Mouse (Mus musculus): Measurements from ENCODE around the gene Dkk1. TPM values are rescaled to one million over a fixed set of nuclear protein-coding genes. Genes with fewer than 3 reads are reported as not detected.
"Not testable (repeated sequence)": the region's sequence is repeated elsewhere in the genome, so short reads cannot be mapped to it uniquely, and the experiment has no call there.

Gene Dkk1
- 33.5 and 38.0 TPM in 2 replicates for polyA plus RNA-seq (2015; fragmentation: Nextera tagmentation; extraction: Ambion mirVana)

DNA sequence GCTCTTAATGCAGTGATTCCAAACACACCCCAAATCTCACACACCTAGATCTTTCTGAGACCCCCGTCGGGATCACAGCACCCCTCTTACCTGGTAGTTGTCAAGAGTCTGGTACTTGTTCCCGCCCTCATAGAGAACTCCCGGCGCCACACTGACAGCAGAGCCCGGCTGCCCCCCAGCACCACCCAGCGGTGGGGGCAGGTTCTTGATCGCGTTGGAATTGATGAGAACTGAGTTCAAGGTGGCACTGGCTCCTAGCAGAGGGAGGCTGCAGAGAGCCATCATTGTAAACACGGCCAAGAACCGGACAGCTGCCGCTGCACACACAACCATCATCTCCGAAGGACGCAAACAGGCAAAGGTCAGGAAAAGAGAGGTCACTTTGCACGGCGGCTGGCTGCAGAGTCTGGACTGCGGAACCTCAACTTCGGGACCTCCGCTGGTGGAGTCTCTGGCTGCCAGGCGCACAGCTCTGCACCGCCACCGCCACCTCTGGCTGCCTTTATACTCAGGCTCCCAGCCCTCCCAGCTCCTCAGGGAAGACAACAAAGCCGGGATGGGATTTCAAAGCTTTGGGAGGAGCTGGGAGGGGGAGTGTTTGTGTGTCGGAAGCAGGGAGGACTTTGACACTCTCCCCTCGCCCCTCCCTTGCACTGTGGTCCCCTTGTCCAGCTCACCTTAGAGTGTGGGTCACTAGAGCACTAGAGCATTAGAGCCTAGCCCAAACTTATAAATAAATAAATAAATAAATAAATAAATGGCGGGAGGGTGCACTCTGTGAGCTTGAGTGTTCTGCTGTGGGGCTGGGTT lies at the start of gene Dkk1:
TSS of gene Dkk1 (minus strand) at position 622 of the 810 bp plus-strand sequence.
- Histone ChIP-seq H3K36me3 (no peaks in the 10 kb centered on the region), H3K4me3 (replicated peaks) (peak within 1 kb of the TSS; percentile 53), H3K9ac (peak within 1 kb of the TSS; percentile 55; the same call in 1 of the 2 replicates), H3K27ac (0 out of 2 replicates have a peak within 1 kb of the TSS, but pooled peaks have one; percentile 37), H3K4me1 (peaks cover 22% of the 10 kb centered on the region), H3K27me3 (peaks cover 66% of the 10 kb centered on the region), H3K9me3 (replicated peaks) (no peaks in the 10 kb centered on the region), H3K4me2 (peak within 1 kb of the TSS; percentile 83)
- under 1% methylated on average over 26 of the region's 26 CpGs for whole genome bisulfite sequencing
- peak; percentile 92 for ATAC-seq (replicated peaks; ENCODE audit: low FRiP score)

DNA sequence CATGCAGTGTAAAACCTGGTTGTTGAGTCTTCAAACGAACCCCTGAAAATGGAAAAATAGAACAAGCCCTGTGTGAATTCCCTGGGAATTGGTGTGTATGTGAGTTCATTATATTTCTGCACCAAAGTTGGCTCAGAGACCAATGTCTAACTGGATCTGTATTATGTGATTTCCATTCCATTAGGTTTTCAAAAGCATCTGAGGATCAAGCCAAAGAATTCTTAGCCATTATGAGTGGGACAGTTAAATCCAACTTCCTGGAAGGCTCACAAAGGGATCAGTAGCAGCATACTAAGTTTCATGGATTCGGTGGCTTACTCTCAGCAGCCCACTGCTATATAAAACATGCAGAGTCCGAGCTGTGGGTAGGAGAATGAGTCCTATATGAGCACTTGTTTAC lies 36.9 kb upstream of the Dkk1 start:
- ATAC-seq (replicated peaks; ENCODE audit: low FRiP score): no peak

DNA sequence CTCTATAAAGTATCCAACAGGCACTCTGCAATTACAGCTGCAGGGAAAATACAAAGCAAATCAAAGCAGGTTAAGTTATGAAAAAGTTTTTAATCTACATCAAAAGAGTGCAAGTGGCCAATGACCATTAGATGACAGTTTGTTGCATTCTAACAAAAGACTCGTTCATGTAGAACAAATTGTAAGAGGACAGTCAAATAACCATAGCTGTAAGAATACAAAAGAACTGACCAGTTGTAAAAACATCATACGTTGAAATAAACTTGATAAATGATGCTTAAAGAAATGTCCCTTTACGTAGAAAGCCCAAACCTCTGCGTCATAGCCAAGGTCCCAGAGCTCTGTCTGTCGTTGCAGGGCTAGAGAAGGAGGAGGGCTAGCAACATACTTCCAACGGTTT lies 15.1 kb upstream of the Dkk1 start:
- Histone ChIP-seq H3K27ac (no peak overlapping the region), H3K9me3 (replicated peaks) (0 out of 2 replicates have a peak, but pooled peaks cover 4% of the 10 kb centered on the region), H3K4me3 (replicated peaks) (no peak overlapping the region), H3K36me3 (no peaks in the 10 kb centered on the region), H3K27me3 (no peaks in the 10 kb centered on the region), H3K4me1 (no peaks in the 10 kb centered on the region), H3K9ac (no peak overlapping the region), H3K4me2 (no peak overlapping the region)
- WGBS: 69% methylated on average over 6 of the region's 6 CpGs
- ATAC-seq (replicated peaks; ENCODE audit: low FRiP score): no peak

More for the DNA sequence above, 36.9 kb upstream of the Dkk1 start:
- Histone ChIP-seq H3K9me3 (replicated peaks) (no peaks in the 10 kb centered on the region), H3K4me1 (no peaks in the 10 kb centered on the region), H3K4me2 (no peak overlapping the region), H3K4me3 (replicated peaks) (no peak overlapping the region), H3K9ac (no peak overlapping the region), H3K27me3 (no peaks in the 10 kb centered on the region), H3K27ac (no peak overlapping the region), H3K36me3 (no peaks in the 10 kb centered on the region)
- WGBS: 81% methylated on average over 3 of the region's 3 CpGs

DNA sequence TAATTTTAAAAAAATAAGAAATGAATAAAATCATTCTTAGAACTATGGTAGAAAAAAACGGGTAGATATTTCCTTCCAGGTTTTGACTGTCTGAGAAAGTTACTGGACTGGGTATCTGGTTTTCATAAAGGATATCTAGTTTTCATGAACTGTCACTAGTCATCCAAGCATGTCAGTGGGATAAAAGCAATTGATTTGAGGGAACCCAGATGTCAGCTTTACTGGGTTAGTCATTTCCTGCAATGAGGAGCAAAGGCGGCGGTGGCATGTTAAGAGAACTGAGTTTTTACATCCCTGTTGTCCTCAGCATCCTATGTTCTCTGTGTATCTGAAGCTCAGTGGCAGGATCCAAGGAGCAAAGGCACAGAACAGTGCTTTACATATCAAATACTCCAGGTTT lies 14.4 kb upstream of the Dkk1 start:
- Histone ChIP-seq H3K4me3 (replicated peaks) (no peak overlapping the region), H3K4me1 (no peaks in the 10 kb centered on the region), H3K36me3 (no peaks in the 10 kb centered on the region), H3K27me3 (no peaks in the 10 kb centered on the region), H3K9ac (no peak overlapping the region), H3K27ac (no peak overlapping the region), H3K4me2 (no peak overlapping the region), H3K9me3 (replicated peaks) (0 out of 2 replicates have a peak, but pooled peaks cover 4% of the 10 kb centered on the region)
- no peak for ATAC-seq (replicated peaks; ENCODE audit: low FRiP score)
- WGBS: 84% methylated on average over 3 of the region's 3 CpGs

DNA sequence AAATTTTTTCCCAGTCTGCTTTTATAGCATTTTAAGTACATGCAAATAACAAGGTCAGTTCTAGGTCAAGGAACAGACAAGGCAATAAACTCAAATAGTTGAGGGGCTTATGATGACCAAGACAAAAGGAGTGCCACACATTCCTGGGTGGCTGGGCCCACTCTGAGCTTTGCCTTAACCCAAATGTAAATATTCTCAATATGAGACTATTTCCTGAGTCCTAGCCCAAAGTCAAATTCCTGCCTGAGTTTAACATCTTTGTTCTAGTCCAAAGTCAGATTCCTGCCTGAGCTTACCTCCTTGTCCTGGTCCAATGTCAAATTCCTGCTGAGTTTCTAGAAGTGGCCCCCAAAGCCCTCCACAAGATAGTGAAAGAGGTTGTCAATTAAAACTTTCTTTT lies 8.6 kb upstream of the Dkk1 start:
- Histone ChIP-seq H3K4me2 (no peak overlapping the region), H3K27me3 (peaks cover 6% of the 10 kb centered on the region; the same call in 1 of the 2 replicates), H3K9ac (no peak overlapping the region), H3K36me3 (no peaks in the 10 kb centered on the region), H3K4me3 (replicated peaks) (no peak overlapping the region), H3K9me3 (replicated peaks) (0 out of 2 replicates have a peak, but pooled peaks cover 4% of the 10 kb centered on the region), H3K4me1 (peaks cover 3% of the 10 kb centered on the region; the same call in 1 of the 2 replicates), H3K27ac (no peak overlapping the region)
- ATAC-seq (replicated peaks; ENCODE audit: low FRiP score): no peak

DNA sequence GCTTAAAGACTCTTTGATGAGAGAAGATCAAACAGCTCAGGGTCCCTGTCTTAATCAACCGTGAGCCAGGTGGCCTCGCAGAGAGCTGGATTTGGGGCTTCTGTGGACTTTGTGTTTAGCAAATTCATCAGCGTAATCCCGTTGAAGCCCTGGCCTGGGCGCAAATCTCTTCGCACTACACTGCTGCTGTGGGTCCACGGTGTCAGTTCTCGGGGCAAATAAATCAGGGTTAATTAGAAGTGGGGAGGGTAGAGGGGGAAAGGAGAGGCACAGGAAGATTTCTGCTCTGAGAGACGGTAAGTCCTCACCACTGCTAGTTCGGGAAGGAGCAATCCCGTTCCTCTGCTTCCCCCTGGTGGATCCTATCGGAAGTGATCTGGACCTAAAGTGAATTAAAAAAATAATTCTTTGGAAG lies 5.0 kb upstream of the Dkk1 start:
- Histone ChIP-seq H3K27ac (no peak overlapping the region), H3K27me3 (peaks cover 31% of the 10 kb centered on the region), H3K4me2 (peak overlapping the region; percentile 60), H3K9me3 (replicated peaks) (no peaks in the 10 kb centered on the region), H3K36me3 (no peaks in the 10 kb centered on the region), H3K4me3 (replicated peaks) (peak overlapping the region; percentile 29), H3K4me1 (peaks cover 10% of the 10 kb centered on the region), H3K9ac (peak overlapping the region; percentile 8; the same call in 1 of the 2 replicates)
- ATAC-seq (replicated peaks; ENCODE audit: low FRiP score): peak; percentile 78; the same call in 1 of the 2 replicates
- 3% methylated on average over 12 of the region's 12 CpGs for WGBS

DNA sequence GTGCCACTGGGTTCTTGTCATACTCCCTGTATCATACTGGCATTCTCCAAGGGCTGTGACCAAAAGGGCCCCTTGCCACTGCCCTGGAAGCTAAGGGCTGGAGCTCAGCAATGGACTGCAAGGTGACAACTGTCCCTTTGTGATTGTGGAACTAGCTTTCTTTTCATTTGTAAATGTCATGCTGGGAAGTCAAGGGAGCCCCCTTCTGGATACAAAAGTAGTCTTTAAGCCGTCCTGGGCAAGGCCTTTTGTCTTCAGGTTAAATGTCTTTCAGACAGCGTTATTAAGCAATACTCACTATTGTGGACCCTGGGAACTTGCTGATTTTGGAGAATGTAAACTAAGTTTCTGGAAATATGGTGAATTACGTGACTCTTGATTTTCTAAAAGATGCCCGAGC lies 4.3 kb upstream of the Dkk1 start:
- Histone ChIP-seq H3K4me2 (no peak overlapping the region), H3K4me1 (peaks cover 17% of the 10 kb centered on the region), H3K27me3 (peaks cover 37% of the 10 kb centered on the region), H3K27ac (no peak overlapping the region), H3K4me3 (replicated peaks) (no peak overlapping the region), H3K9ac (no peak overlapping the region), H3K36me3 (no peaks in the 10 kb centered on the region), H3K9me3 (replicated peaks) (no peaks in the 10 kb centered on the region)
- 20% methylated on average over 4 of the region's 4 CpGs for WGBS
- ATAC-seq (replicated peaks; ENCODE audit: low FRiP score): no peak

DNA sequence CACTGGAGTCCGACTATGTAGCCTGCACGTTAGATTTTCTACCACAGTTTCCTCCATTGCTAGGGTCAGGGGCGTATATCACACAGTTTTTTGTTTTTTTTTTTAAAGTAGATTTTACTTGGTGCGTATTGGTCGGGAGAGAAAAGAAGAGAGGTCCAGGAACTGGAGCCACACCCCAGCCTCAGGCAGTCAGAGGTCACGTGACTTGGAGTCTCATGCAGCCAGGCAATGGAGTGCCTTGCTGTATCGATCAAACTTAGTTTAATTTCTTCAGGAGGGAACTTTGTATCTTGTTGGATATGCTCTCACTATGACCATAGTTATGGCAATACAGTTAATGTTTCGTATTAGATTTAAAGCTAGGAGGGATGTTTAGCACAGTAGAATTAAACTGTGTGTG lies 2.8 kb upstream of the Dkk1 start:
- 71% methylated on average over 8 of the region's 8 CpGs for WGBS
- Histone ChIP-seq H3K9ac (no peak overlapping the region), H3K4me2 (no peak overlapping the region), H3K27ac (no peak overlapping the region), H3K9me3 (replicated peaks) (no peaks in the 10 kb centered on the region), H3K36me3 (no peaks in the 10 kb centered on the region), H3K4me1 (peaks cover 23% of the 10 kb centered on the region), H3K27me3 (peaks cover 52% of the 10 kb centered on the region), H3K4me3 (replicated peaks) (no peak overlapping the region)
- ATAC-seq (replicated peaks; ENCODE audit: low FRiP score): no peak

DNA sequence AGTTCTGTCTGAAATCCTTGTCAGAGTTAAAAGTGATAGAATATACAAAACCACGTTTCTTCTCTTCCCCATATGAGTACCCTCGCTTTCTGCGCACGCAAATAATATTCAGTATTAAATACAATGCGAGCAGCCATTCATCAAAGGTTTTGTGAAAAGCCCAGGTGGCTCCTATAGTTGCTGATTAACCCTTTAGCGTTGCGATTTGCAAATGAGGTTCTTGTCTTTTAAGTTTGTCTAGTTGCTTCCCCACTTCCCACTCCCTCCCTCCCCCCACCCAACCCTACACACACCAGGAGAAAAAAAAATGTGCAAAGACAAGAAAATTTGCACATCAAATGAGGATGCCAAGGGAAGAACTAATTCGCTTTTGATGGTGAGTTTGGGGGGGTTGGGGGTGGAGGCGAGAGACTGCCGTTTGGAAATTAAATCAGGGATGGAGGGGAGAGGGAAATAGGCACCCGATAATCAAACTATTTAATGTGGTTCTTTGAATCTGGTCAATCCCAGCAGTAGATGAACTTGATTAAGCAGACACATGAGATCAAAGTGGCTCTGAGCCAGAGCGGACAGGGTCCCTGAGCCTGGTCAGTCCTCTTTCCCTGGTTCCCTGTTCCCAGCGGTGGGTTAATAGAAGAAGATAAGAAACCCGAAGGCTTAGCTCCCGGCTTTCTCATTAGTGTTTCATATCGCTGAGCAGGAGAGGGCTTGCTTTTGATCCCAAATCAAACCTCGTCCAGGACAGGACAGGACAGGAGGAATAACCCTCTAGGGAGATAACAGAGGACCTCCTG lies 586 bp upstream of the Dkk1 start:
- H3K4me2 ChIP-seq: peak overlapping the region; percentile 83
- H3K27me3 ChIP-seq: peaks cover 65% of the 10 kb centered on the region
- H3K9ac ChIP-seq: no peak overlapping the region
- H3K27ac ChIP-seq: no peak overlapping the region
- H3K36me3 ChIP-seq: no peaks in the 10 kb centered on the region
- 2% methylated on average over 17 of the region's 17 CpGs for WGBS
- peaks cover 23% of the 10 kb centered on the region for H3K4me1 ChIP-seq
- peak overlapping the region; percentile 53 for H3K4me3 ChIP-seq (replicated peaks)
- no peak for ATAC-seq (replicated peaks; ENCODE audit: low FRiP score)
- no peaks in the 10 kb centered on the region for H3K9me3 ChIP-seq (replicated peaks)

DNA sequence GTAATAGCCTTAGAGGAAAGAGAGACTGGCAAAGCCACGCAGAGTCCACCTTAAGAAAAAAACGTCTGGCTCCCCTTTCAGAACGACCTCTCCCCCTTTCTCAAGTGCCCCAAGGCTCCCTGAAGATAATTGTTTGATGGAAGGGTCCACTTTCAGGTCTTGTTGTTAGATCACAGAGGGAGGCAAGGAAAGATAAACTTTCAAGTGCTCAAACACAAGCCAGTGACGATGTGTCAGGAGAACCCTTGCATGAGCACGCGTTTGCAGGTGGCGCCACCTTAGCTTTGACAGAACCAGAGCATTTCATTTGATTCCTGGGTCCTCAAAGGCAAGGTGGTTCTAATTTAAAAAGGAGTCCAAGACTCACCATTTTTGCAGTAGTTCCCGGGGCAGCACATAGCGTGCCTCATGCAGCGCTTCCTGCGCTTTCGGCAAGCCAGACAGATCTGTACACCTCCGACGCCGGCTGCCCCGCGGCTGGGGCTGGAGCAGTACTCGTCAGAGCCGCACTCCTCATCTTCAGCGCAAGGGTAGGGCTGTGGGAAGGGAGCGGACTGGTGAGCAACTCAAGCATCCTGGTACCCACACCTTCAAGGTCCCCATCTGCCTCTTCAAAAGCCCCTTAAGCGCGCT lies 938 bp downstream of the Dkk1 start:
- under 1% methylated on average over 23 of the region's 23 CpGs for WGBS
- peak; percentile 41; the same call in 1 of the 2 replicates for ATAC-seq (replicated peaks; ENCODE audit: low FRiP score)
- Histone ChIP-seq H3K9ac (peak overlapping the region; percentile 55; the same call in 1 of the 2 replicates), H3K4me1 (peaks cover 20% of the 10 kb centered on the region), H3K36me3 (no peaks in the 10 kb centered on the region), H3K27me3 (peaks cover 63% of the 10 kb centered on the region), H3K27ac (0 out of 2 replicates have a peak overlapping the region, but pooled peaks have one; percentile 37), H3K9me3 (replicated peaks) (no peaks in the 10 kb centered on the region), H3K4me3 (replicated peaks) (peak overlapping the region; percentile 53), H3K4me2 (peak overlapping the region; percentile 83)

DNA sequence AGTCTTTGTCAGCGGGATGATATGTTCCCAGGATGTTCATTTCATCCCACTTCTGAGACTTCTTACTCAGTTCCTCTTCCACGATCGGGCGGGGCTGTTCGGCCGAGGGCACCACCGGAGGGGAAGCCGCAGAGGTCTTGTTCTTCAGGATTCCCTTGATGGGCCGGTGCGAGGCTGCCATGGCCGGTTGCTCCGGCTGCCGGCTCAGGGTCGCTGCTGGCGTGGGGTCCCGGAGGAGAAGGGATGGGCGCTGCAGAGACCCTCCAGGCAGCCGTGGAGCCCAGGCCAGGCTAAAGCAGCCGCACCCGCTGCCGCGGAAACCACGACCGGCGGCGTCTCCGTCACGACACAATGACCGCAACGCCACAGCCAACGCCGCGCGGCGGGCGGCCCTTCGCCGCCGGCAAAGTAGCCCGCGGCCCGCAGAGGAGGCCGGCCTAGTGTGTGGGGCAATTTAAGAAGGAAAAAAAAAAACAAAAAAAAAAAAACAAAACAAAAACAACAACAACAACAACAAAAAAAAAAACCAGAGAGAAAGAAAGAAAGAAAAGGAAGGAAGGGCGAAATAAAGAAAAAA lies 10.0 kb downstream of the Dkk1 start:
- peak overlapping the region; percentile 39; the same call in 1 of the 2 replicates for H3K9ac ChIP-seq
- H3K27ac ChIP-seq; H3K36me3 ChIP-seq; H3K9me3 ChIP-seq (replicated peaks); H3K4me1 ChIP-seq; ATAC-seq (replicated peaks; ENCODE audit: low FRiP score): not testable (repeated sequence)
- peak overlapping the region; percentile 77 for H3K4me2 ChIP-seq
- peaks cover 21% of the 10 kb centered on the region for H3K27me3 ChIP-seq
- WGBS: 2% methylated on average over 44 of the region's 44 CpGs
- peak overlapping the region; percentile 49 for H3K4me3 ChIP-seq (replicated peaks)

Measured in kidney, embryonic 15.5 days (tissue).